Mouse (Mus musculus): ENCODE data around the gene Ect2. TPM values are rescaled to one million over a fixed set of nuclear protein-coding genes. Genes with fewer than 3 reads are reported as not detected.

Ect2 gene
- total and polyA plus RNA-seq, 3 experiments: 0.12 to 0.73 (median 0.39) TPM

GRCm38 (mm10) chr3:27189320-27190261, 35.9 kb upstream of the Ect2 start:
- Histone ChIP-seq H3K27me3 (ENCODE audit: control insufficient read depth, insufficient read depth, low read length) (no peaks in the 10 kb centered on the region), H3K36me3 (ENCODE audit: control insufficient read depth, insufficient read depth, low read length) (peaks cover 4% of the 10 kb centered on the region), H3K9ac (ENCODE audit: low read depth, low read length) (no peak overlapping the region), H3K27ac (no peak overlapping the region), H3K4me1 (ENCODE audit: control insufficient read depth, insufficient read depth, low read length) (peaks cover 19% of the 10 kb centered on the region), H3K79me2 (replicated peaks; ENCODE audit: control insufficient read depth, insufficient read depth, low read length) (no peaks in the 10 kb centered on the region), H3K4me3 (no peak overlapping the region)
- 43% methylated on average over 14 of the region's 14 CpGs for WGBS
- DNase-seq: peak; percentile 76 to 81
- intact Hi-C loops (cut with DNase I): no loop called here
- no peak for TF ChIP-seq POLR2A (IDR thresholded peaks at IDR 0.05; ENCODE audit: insufficient read depth, low read depth, low read length)
- no peak for TF ChIP-seq CTCF (IDR thresholded peaks at IDR 0.05)
- no peak for TF ChIP-seq EP300 (IDR thresholded peaks at IDR 0.05; ENCODE audit: insufficient read depth, low read depth, low read length)

- no peak overlapping the region for H3K9ac ChIP-seq (ENCODE audit: low read depth, low read length)
- intact Hi-C loops (cut with DNase I): no loop called here
- H3K27me3 ChIP-seq (ENCODE audit: control insufficient read depth, insufficient read depth, low read length): no peaks in the 10 kb centered on the region
- H3K27ac ChIP-seq: no peak overlapping the region
- TF ChIP-seq CTCF (IDR thresholded peaks at IDR 0.05) (no peak), EP300 (IDR thresholded peaks at IDR 0.05; ENCODE audit: insufficient read depth, low read depth, low read length) (no peak), POLR2A (IDR thresholded peaks at IDR 0.05; ENCODE audit: insufficient read depth, low read depth, low read length) (no peak)
- peaks cover 2% of the 10 kb centered on the region for H3K36me3 ChIP-seq (ENCODE audit: control insufficient read depth, insufficient read depth, low read length)
- no peaks in the 10 kb centered on the region for H3K79me2 ChIP-seq (replicated peaks; ENCODE audit: control insufficient read depth, insufficient read depth, low read length)
- peaks cover 12% of the 10 kb centered on the region for H3K4me1 ChIP-seq (ENCODE audit: control insufficient read depth, insufficient read depth, low read length)
- no peak overlapping the region for H3K4me3 ChIP-seq
- 71% methylated on average over 1 of the region's 1 CpGs for WGBS
- DNase-seq: no peak
Measured at GRCm38 (mm10) chr3:27188386-27188785, 34.7 kb upstream of the Ect2 start.

GRCm38 (mm10) chr3:27183601-27184175, 30.0 kb upstream of the Ect2 start:
- TF ChIP-seq EP300 (IDR thresholded peaks at IDR 0.05; ENCODE audit: insufficient read depth, low read depth, low read length) (no peak), POLR2A (IDR thresholded peaks at IDR 0.05; ENCODE audit: insufficient read depth, low read depth, low read length) (0 out of 2 replicates have a peak, but pooled peaks have one; percentile 32), CTCF (IDR thresholded peaks at IDR 0.05) (peak; percentile 15; the same call in 1 of the 2 replicates)
- H3K27ac ChIP-seq: peak overlapping the region; percentile 87
- H3K4me3 ChIP-seq: peak overlapping the region; percentile 85
- H3K36me3 ChIP-seq (ENCODE audit: control insufficient read depth, insufficient read depth, low read length): no peaks in the 10 kb centered on the region
- H3K4me1 ChIP-seq (ENCODE audit: control insufficient read depth, insufficient read depth, low read length): no peaks in the 10 kb centered on the region; the same call in 1 of the 2 replicates
- peak; percentile 51 to 52 for DNase-seq
- peak overlapping the region; percentile 90 for H3K9ac ChIP-seq (ENCODE audit: low read depth, low read length)
- H3K79me2 ChIP-seq (replicated peaks; ENCODE audit: control insufficient read depth, insufficient read depth, low read length): no peaks in the 10 kb centered on the region
- intact Hi-C loops (cut with DNase I): loop anchor here (2.0 kb wide), 1 partner anchor 31 kb away; the partner anchor contains the start of gene Ect2
- WGBS: 19% methylated on average over 19 of the region's 19 CpGs
- no peaks in the 10 kb centered on the region for H3K27me3 ChIP-seq (ENCODE audit: control insufficient read depth, insufficient read depth, low read length)

GRCm38 (mm10) chr3:27182733-27183600, 29.3 kb upstream of the Ect2 start, which contains the start of gene Nceh1:
Nceh1 (plus strand) TSS chr3:27182965.
- peak within 1 kb of the TSS; percentile 90 for H3K9ac ChIP-seq (ENCODE audit: low read depth, low read length)
- no peaks in the 10 kb centered on the region for H3K36me3 ChIP-seq (ENCODE audit: control insufficient read depth, insufficient read depth, low read length)
- H3K4me1 ChIP-seq (ENCODE audit: control insufficient read depth, insufficient read depth, low read length): no peaks in the 10 kb centered on the region
- H3K27ac ChIP-seq: peak within 1 kb of the TSS; percentile 87
- peak within 1 kb of the TSS; percentile 85 for H3K4me3 ChIP-seq
- H3K27me3 ChIP-seq (ENCODE audit: control insufficient read depth, insufficient read depth, low read length): no peaks in the 10 kb centered on the region
- WGBS: 1% methylated on average over 54 of the region's 54 CpGs
- DNase-seq: peak; percentile 94 to 96
- intact Hi-C loops (cut with DNase I): loop anchor here (1.0 to 2.0 kb wide), 2 partner anchors 30 to 54 kb away; partner anchors contain the start of gene Ect2
- H3K79me2 ChIP-seq (replicated peaks; ENCODE audit: control insufficient read depth, insufficient read depth, low read length): no peaks in the 10 kb centered on the region
- peak; percentile 71; the same call in 1 of the 2 replicates for TF ChIP-seq EP300 (IDR thresholded peaks at IDR 0.05; ENCODE audit: insufficient read depth, low read depth, low read length)
- peak; percentile 88 for TF ChIP-seq POLR2A (IDR thresholded peaks at IDR 0.05; ENCODE audit: insufficient read depth, low read depth, low read length)
- no peak; the same call in 1 of the 2 replicates for TF ChIP-seq CTCF (IDR thresholded peaks at IDR 0.05)

GRCm38 (mm10) chr3:27179711-27180110, 26.0 kb upstream of the Ect2 start:
- TF ChIP-seq POLR2A (IDR thresholded peaks at IDR 0.05; ENCODE audit: insufficient read depth, low read depth, low read length) (no peak), CTCF (IDR thresholded peaks at IDR 0.05) (no peak), EP300 (IDR thresholded peaks at IDR 0.05; ENCODE audit: insufficient read depth, low read depth, low read length) (no peak)
- no peaks in the 10 kb centered on the region for H3K79me2 ChIP-seq (replicated peaks; ENCODE audit: control insufficient read depth, insufficient read depth, low read length)
- intact Hi-C loops (cut with DNase I): no loop called here
- no peaks in the 10 kb centered on the region for H3K27me3 ChIP-seq (ENCODE audit: control insufficient read depth, insufficient read depth, low read length)
- no peak overlapping the region for H3K9ac ChIP-seq (ENCODE audit: low read depth, low read length)
- DNase-seq: no peak
- no peaks in the 10 kb centered on the region for H3K4me1 ChIP-seq (ENCODE audit: control insufficient read depth, insufficient read depth, low read length)
- no peak overlapping the region for H3K4me3 ChIP-seq
- H3K36me3 ChIP-seq (ENCODE audit: control insufficient read depth, insufficient read depth, low read length): no peaks in the 10 kb centered on the region
- H3K27ac ChIP-seq: no peak overlapping the region
- WGBS: 86% methylated on average over 8 of the region's 8 CpGs
